Mouse (Mus musculus): ENCODE measurements around the gene Spred1.

The Spred1 gene

DNA sequence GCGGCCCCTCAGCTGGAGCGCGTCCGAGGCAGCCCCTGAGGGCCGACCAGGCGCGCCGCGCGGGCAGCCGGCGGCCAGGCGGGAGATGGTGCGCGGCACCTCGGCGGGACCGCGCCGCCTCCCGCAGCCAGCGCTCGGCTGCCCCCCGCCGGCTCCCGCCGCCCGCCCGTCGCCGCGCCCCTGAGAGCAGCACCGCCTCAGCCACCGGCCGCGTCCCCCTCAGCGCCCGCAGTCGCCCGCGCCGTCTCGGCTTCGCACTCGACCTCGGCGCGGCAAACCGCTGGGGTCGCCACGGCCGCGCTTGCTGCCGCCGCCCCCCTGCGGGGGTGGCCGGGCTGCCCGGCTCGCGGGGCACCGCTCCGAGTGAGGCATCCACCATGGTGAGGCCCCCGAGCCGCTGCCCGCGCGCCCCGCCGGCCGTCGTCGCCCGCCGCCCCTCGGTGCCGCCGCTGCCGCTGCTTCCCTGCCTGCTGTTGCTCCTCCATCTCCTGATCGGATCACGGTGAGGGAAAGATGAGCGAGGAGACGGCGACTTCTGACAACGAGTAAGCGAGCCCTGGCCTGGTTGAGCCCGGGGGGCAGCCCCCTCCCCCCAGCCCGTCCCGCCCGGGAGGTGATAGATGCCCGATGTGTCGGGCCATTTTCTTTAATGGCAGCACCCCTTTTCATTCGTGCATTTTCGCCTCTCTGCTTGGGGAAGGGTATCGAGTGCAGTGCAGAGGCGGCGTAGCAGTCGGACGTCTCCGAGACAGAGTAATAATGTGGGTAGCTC is at the start of gene Spred1:
Gene Spred1 (plus strand): TSS at position 163 of the 772 bp plus-strand sequence.
- DNase-seq = peak; percentile 53

DNA sequence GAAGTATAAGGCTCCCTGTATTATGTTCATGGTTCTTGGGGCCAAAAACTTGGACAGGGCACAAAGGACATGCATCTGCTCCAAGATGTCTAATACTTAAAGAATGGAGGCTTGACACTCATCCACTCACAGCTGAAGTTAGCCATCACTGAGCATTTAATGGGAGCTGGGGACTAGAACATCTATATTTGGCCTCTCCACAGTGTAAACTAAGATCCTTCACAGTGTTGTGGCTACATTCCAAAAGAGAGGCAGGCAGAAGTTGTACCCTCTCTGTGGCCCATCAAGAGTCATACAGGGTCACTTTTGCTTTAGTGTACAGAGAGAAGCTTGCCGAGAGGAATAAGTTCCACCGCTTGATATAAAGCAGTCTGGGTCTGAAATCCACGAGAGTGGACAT is 49.6 kb upstream of the Spred1 start:
- DNase-seq = no peak

DNA sequence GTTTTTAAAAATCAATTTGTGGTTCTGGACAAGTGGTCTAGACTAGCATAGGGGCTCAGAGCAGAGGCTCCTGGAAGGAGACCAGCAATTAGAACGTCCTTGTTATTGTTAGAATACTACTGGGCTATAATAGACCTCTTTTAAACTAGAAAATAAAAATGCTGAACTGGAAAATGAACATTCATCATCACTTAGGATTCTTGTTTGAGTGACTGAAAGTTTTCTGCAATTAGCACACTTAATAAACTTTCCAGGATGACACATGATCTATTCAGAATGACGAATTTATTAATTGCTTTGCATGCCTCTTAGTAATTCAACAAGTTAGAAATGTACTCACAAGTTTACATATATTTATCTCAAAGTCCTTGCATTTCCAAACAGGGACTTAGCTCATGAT is 42.5 kb upstream of the Spred1 start:
- DNase-seq = no peak

DNA sequence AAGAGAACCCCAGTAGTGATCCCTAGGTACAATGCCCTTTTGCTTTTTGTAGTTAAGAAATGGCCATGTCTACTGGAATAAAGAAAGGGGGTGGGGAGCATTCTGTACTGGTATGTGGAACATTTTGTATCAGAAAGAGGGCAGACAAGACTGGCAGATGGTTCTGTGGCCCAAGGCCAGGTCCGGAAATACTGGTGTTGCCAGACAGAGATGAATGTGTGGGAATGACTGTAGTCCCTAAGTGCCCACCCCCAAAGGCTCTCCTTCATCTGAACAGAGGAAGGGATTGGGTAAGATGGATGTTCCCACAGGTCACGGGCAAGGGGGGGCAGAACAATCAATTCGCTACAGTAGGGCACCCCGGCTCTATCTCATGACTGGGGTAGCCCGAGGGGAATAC is 41.6 kb upstream of the Spred1 start:
- peak; percentile 26 for DNase-seq

DNA sequence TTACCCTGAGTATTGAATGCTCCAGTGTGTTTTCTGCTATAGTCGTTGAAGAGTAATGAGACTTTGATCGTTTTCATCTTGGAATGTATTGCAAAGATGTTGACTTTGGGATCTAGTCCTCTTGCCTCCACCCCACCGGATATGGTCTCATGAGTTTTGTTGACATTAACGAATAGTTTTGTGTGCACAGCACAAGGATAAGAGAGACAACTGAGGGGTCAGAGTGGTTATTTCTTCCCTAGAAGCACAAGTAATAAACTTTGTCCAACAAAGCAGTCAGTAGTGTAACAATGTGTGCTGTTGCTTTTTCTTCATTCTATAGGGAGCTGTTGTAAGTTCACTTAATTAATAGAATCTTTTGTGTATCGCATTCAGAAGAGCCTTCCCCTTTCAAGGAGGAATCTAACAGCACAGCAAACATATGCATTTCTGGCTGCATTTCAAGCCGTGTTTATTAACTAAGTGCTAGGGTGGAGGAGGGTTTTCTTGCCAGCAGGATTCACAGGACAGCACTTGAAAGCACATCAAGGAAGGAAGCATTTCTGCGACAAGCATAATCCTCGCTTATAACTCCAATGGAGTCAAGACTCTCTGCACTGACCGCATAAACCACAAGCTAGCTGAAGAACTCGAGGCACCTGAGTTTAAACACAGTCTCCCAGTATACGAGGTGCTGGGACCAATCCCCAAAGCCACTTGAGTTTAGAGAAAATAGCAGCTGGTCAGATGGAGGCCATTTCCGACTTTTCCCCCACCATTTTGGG is 35.0 kb upstream of the Spred1 start:
- DNase-seq = no peak

DNA sequence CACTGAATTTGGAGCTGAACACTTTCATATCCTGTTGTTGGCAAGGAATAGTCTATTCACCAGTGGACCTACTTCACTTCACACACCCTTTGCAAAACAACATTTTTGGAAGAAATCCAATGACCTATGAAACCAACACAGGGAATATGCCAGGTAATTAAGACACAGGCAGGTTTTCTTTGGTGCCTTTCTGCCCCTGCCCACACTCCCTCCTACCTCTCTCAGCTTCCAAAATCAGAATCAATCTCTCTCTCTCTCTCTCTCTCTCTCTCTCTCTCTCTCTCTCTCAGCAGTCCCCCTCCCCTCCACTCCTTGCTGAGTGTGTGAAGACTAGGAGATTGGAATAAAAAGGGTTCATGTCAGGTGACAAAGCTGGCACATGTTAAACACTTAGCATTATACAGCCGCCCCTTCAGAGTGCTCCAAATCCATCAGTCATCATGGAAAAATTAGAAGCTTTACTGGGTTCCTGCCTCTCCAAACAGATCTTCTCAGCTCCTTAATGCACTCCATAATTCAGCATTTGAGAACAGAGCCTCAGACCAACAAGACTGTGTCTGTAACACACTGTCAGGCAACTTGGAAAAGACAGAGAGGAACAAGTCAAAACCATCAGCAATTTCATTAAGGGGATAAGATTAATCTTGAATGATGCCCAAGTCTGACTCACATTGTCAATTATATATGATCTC is 34.3 kb upstream of the Spred1 start:
- no peak for DNase-seq

DNA sequence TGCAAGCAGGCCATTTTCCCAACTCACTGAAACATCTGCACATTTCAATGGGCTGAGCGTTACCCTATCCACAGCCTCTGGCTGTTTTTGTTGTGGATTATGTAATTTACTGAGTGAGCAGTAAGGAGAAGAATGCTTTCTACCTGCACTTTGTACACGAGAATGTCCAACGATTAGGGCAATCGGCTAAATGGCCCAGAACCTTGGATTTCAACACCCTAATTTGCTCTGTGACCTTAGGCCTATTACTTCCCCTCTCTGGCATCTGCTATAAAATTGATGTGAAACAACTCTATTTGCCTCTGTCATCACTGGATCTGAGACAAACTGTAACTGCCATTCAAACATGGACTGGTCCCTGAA is 33.7 kb upstream of the Spred1 start:
- no peak for DNase-seq

DNA sequence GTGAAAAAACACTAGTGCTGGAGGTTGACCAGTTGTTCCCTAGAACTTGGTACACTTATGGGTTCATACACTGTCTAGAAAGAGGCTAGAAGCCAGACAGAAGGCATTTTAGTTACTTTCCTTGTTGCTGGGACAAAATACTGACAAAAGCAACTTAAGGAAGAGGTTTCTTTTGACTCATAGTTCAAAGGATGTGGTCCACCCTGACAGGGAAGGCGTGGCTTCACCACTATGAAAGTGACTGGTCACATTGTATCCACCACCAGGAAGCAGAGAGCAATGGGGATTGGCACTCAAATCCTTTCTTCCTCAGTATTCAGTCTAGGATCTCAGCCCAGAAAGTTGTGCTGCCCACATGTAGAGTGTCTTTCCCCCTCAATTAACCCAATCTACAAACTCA is 31.7 kb upstream of the Spred1 start:
- no peak for DNase-seq

DNA sequence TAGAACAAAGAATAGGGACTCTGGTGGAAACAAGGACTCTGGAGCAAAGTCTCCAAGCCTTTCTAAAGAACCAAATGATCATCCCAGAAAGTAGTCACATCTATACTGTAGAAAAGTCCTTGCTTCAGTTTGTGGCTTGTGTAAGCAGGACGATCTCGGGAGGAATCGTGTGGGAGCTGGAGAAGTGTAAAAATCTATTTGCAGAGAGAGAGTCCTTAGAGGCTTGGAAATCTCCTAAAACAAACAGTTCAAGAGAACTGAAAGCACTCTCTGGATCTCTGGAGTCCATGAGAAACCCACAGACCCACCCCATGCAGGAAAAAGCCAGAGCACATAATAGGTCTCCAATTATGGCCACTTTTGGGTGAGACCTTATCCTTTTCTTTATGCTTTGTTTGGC is 31.1 kb upstream of the Spred1 start:
- DNase-seq = no peak

DNA sequence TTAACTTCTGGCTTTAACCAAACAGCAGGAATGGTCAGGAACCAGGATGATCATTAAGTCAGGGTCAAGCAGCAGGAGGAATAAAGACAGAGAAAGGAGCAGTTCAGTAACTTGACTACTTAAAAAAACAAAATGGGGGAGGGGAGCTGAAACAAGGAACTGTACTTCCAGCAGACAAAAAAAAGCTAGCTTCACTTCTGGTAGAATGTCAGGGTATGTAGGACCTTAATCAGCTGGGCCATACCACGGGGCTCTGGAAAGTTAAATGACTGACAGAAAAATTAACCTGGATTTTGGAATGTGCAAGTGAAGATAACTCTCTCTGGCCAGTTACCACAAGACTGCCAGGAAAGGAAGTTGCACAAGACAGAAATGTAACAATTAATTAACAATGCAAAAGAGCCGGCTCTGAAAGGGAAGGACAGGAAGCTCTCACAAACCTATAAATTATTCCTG is 28.2 kb upstream of the Spred1 start:
- DNase-seq = no peak

DNA sequence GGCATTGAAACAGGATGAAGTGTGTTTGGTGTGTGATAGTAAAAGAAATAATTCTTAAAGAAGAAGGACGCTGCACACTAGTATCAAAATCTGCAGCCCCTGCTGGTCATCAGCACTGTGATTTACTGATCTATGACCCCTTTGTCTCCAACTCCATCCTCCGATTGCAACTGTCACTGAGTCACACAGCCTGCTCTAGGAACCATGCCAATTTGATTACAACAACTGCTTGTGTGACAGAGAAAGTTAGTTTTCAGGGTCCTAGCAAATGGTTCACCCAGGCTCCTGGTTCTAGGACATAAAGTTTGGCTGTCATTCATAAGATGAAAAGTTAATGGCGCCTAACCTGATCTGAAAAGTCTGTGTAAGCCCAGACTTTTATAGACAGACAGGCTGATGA is 25.7 kb upstream of the Spred1 start:
- DNase-seq = peak; percentile 14

DNA sequence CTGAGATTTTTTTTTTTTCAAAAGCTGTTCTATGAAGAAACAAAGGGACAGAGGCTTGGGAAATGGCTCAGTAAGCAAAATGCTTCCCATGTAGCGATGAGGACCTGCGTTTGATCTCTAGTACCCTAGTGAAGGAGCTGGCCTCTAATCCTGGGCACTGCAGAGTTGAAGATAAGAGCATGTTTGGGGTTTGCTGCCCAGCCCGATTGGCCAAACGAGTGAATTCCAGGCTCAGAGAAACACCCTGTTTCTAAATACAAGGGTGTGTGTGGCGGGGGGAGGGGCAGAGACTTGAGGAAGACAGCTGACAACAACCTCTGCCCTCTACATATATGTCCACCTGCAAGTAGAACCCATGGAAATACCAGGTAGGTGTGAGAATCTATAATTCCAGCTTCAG is 23.9 kb upstream of the Spred1 start:
- DNase-seq = no peak

DNA sequence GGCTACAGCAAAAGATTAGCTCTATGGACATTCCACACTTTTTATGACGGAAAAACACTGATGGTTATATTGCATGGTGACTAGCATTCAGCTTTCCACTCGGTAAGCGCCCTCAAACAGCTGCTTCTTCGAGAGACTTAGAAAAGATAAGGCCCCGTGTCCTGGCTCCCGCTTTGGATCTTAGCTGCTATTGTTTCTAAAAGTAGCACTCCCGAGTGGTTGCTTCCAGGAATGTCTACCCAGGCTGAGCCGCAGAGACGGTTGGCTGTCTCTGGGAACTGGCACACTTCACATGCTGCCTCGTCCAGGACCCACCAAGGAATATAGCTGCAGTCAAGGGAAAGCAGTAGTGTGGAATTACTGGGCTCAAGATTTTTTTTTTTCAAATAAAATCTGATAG is 21.9 kb upstream of the Spred1 start:
- no peak for DNase-seq

DNA sequence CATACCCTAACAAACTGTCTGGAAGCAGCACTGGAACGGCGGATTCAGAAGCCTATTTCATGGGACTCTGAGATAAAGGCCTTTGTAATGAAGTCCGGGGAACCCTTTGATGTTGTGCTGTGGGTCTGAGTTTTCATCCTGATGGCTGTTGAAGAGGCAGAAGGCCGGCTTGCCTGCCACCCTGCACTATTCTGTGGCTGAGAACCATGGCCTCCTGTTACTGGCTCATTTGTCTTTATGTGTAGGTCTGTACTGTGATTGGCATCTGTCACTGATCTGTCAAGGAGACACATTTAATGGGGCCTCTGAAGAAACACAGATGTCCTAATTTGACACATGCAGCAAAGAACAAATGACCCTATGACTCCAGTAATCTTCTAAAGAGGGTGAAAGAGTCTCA is 17.7 kb upstream of the Spred1 start:
- no peak for DNase-seq

DNA sequence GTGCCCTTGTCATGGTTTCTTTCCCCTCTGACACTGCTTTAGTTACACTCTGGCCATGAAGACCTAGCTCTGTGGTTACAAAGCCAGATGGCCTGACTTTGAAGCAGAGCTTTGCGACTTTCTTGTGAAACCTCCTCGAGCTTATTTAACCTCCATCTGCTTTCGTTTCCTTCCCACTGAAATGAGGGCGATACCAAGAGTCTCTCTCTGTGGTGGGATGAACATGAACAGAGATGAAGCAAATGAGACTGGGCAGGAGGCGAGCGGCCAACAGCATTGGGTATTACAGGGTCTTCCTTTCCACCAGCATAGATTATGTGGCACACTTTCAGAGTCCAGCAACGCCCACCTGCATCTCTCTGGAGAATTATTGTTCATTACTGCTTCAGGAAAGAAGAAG is 15.8 kb upstream of the Spred1 start:
- no peak for DNase-seq

DNA sequence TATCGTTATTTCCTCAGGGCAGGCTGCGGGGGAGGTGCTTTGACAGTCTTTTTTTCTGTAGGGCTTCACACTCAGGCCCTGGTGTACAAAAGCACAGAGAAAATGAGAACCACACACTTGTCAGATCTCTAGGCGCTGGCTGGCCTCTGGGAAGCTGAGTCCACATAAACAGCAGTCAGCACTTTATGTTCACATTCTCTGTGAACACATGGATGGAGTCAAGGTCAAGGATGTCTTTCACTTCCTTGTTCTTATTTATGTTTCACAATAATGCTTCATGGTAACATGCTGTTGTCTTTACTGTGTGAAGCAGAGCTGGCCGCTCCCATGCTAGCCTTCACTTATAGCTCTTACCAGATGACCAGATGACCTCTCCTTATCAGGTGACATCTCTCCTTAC is 13.1 kb upstream of the Spred1 start:
- DNase-seq = no peak

DNA sequence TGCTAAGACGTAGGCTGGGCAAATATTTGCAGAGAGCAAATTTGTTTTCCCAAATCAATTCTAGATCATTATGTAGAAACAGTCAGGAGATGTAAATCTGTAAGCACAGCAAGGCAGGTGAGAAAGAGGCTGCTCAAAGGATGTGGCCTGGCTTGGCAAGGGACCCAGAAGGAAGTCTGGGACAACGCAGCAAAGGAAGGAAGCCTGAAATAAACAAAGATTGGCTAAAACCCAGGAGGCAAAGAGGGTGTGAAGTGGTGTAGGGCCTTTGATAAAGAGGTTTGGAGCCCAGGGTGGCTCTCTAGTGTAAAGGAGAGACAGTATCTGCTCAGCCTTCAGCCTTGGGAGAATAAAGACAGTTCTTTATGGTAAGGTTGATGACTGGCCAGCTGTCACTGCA is 11.9 kb upstream of the Spred1 start:
- no peak for DNase-seq

DNA sequence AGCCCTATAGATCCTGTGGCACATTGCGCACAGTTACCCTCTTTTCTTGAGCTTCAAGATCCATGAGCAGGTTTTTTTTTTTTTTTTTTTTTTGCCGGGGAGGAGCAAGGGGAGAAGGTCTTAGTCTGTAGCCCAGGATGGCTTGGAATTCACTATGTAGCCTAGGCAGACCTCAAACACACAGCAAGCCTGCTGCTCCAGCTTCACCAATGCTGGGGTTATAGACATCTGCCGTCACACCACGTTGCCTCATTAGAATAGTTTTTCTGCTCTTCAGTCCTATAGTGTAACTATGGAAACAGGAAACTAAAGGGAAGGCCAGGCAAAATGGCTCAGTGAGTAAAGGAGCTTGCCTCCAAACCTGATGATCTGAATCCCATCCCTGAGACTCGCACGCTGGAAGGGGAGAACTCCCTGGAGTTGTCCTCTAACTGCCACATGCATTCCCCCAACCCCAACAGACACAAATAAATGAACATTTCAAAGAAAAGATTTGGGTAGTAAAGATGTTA is 10.8 kb upstream of the Spred1 start:
- no peak for DNase-seq

DNA sequence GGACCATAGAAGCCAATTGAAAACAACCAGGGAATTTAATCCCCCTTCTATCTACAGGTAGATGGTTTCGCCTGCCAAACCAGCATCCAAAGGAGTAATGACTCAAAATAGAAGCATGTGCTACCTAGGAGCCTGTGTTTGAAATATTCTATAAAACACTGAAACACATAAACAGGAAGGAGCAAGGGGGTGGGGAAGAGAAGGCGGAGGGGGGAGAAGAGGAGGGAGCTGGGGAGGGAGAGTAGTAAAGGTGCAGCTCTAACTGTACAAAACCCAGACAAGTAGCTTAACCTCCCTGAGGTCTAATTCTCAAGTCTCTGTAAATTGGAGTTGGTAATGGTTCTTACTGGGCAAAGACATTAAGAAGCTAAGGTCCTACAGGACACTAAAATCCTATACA is 7.9 kb upstream of the Spred1 start:
- DNase-seq = no peak

DNA sequence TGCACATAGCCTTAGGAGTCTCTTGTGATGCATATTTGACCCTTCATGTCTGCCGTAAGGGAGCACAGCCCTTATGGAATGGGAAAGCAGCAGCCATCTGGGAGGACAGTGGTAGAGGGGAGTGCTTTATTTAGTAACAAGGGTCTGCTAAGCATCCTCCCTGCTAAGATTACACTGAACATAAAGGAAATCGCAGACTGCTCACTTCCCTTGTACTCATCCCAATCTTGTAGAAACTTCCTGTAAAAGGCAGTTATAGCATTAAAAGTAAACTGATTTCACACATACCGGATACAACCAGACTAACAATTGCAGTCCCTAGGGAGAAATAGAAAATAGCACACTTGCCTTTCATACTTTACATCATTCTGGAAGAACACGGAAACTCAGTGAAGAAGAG is 7.4 kb upstream of the Spred1 start:
- no peak for DNase-seq

DNA sequence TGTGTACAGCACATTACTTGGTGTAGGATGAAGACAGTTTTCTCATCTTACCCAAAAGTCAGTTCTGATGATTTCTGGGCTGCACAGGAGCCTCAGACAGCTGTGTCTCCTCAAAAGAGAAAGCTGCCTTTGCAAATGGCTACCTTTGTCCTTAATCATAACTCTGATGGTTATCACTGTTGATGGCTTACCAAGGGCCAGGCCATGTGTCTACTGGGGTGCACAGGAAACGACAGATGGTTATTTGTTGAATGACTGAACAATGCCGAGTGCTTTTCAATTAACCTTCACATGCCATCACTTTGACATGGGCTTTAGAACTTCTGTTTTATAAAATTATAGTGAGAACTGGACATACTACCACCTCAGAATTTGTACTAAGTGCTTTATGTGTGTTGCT is 2.7 kb upstream of the Spred1 start:
- peak; percentile 64 for DNase-seq

DNA sequence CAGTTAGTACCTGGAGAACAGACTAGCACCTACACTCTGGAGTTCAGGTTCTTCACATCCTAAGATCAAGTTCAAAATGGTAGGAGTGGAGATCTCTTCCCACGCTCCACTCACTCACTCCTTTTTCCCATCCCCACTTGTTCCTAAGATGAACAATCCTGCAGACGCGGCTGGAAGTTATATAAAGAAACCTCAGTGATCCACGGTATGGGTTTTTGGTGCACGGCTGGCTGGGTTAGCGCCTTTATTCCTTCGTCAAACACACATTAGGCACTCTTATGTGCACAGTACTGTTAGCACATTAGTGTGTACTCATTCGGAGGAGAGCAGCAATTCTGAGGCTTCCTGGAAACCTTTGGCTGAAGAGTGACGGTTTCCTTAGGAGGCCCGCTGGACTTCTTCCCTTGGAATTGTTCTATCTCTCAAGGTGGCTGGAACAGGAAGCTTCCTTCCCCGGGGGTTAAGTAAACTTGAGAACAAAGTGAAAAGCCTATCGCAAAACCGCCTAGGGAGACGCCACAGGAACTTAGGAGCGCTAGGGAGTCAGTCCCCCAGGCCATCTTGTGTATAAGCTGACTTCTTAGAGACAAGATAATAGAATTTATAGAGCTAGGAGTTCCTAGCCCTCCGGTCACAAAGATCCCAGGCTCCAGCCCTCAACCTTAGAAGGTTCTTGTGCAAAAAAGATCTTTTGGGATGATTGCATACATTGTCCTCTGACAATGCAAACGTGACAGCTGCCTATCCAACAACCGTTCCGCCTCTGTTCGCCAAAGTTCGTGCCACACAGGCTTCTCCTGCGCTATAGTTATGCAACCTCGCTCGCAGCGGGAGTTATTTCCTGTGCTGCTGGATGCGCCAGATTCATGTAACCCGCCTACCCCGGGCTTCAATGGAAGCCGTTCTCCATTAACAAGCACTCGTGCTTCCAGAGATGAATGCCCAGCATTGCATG is 1.6 kb upstream of the Spred1 start:
- peak; percentile 93 for DNase-seq
